Mouse (Mus musculus): Measurements from ENCODE around the gene Clcn5. TPM values are rescaled to one million over a fixed set of nuclear protein-coding genes. Genes with fewer than 3 reads are reported as not detected.

Gene Clcn5
- polyA plus RNA-seq, 1 experiment from 2014 or later: 14.5 TPM

- ATAC-seq: no peak
- Histone ChIP-seq H3K9me3 (ENCODE audit: control insufficient read depth, low read length) (no peaks in the 10 kb centered on the region), H3K4me3 (ENCODE audit: low read length) (no peak overlapping the region), H3K4me1 (ENCODE audit: control insufficient read depth, insufficient read depth, low read length) (no peaks in the 10 kb centered on the region), H3K27ac (ENCODE audit: low read length) (no peak overlapping the region), H3K36me3 (ENCODE audit: control insufficient read depth, insufficient read depth, low read length) (no peaks in the 10 kb centered on the region), H3K4me2 (ENCODE audit: low read depth, low read length) (no peak overlapping the region), H3K9ac (ENCODE audit: low read depth, low read length) (no peak overlapping the region), H3K27me3 (replicated peaks; ENCODE audit: control insufficient read depth, insufficient read depth, low read length) (no peaks in the 10 kb centered on the region)
- 69% methylated on average over 3 of the region's 3 CpGs for WGBS
These were observed 63.1 kb downstream of the Clcn5 start for GRCm38 (mm10) chrX:7256022-7256421.

- WGBS: 57% methylated on average over 5 of the region's 5 CpGs
These were observed 115.1 kb downstream of the Clcn5 start for GRCm38 (mm10) chrX:7204099-7204498.

GRCm38 (mm10) chrX:7203535-7203934 is 115.6 kb downstream of the Clcn5 start:
- no peak overlapping the region for H3K4me2 ChIP-seq (ENCODE audit: low read depth, low read length)
- H3K27me3 ChIP-seq (replicated peaks; ENCODE audit: control insufficient read depth, insufficient read depth, low read length): no peaks in the 10 kb centered on the region
- H3K36me3 ChIP-seq (ENCODE audit: control insufficient read depth, insufficient read depth, low read length): no peaks in the 10 kb centered on the region
- H3K4me3 ChIP-seq (ENCODE audit: low read length): no peak overlapping the region
- H3K9me3 ChIP-seq (ENCODE audit: control insufficient read depth, low read length): no peaks in the 10 kb centered on the region
- no peaks in the 10 kb centered on the region for H3K4me1 ChIP-seq (ENCODE audit: control insufficient read depth, insufficient read depth, low read length)
- H3K27ac ChIP-seq (ENCODE audit: low read length): no peak overlapping the region
- 85% methylated on average over 3 of the region's 3 CpGs for whole genome bisulfite sequencing
- no peak overlapping the region for H3K9ac ChIP-seq (ENCODE audit: low read depth, low read length)
- ATAC-seq: no peak

More at GRCm38 (mm10) chrX:7204099-7204498, 115.1 kb downstream of the Clcn5 start:
- no peaks in the 10 kb centered on the region for H3K27me3 ChIP-seq (replicated peaks; ENCODE audit: control insufficient read depth, insufficient read depth, low read length)
- no peak overlapping the region for H3K27ac ChIP-seq (ENCODE audit: low read length)
- no peak overlapping the region for H3K4me2 ChIP-seq (ENCODE audit: low read depth, low read length)
- H3K4me3 ChIP-seq (ENCODE audit: low read length): no peak overlapping the region
- no peak overlapping the region for H3K9ac ChIP-seq (ENCODE audit: low read depth, low read length)
- no peaks in the 10 kb centered on the region for H3K4me1 ChIP-seq (ENCODE audit: control insufficient read depth, insufficient read depth, low read length)
- no peaks in the 10 kb centered on the region for H3K9me3 ChIP-seq (ENCODE audit: control insufficient read depth, low read length)
- H3K36me3 ChIP-seq (ENCODE audit: control insufficient read depth, insufficient read depth, low read length): no peaks in the 10 kb centered on the region
- ATAC-seq: no peak

GRCm38 (mm10) chrX:7197833-7198232 is 121.3 kb downstream of the Clcn5 start:
- ATAC-seq: peak; percentile 31; the same call in 1 of the 2 replicates
- 39% methylated on average over 1 of the region's 1 CpGs for WGBS
- Histone ChIP-seq H3K4me1 (ENCODE audit: control insufficient read depth, insufficient read depth, low read length) (no peaks in the 10 kb centered on the region), H3K27ac (ENCODE audit: low read length) (no peak overlapping the region), H3K36me3 (ENCODE audit: control insufficient read depth, insufficient read depth, low read length) (no peaks in the 10 kb centered on the region), H3K9me3 (ENCODE audit: control insufficient read depth, low read length) (no peaks in the 10 kb centered on the region), H3K27me3 (replicated peaks; ENCODE audit: control insufficient read depth, insufficient read depth, low read length) (no peaks in the 10 kb centered on the region), H3K4me3 (ENCODE audit: low read length) (no peak overlapping the region), H3K4me2 (ENCODE audit: low read depth, low read length) (no peak overlapping the region), H3K9ac (ENCODE audit: low read depth, low read length) (no peak overlapping the region)

- Histone ChIP-seq H3K9me3 (ENCODE audit: control insufficient read depth, low read length) (no peaks in the 10 kb centered on the region), H3K36me3 (ENCODE audit: control insufficient read depth, insufficient read depth, low read length) (no peaks in the 10 kb centered on the region), H3K27ac (ENCODE audit: low read length) (no peak overlapping the region), H3K27me3 (replicated peaks; ENCODE audit: control insufficient read depth, insufficient read depth, low read length) (no peaks in the 10 kb centered on the region), H3K4me3 (ENCODE audit: low read length) (no peak overlapping the region), H3K9ac (ENCODE audit: low read depth, low read length) (no peak overlapping the region), H3K4me1 (ENCODE audit: control insufficient read depth, insufficient read depth, low read length) (no peaks in the 10 kb centered on the region), H3K4me2 (ENCODE audit: low read depth, low read length) (no peak overlapping the region)
- WGBS: 84% methylated on average over 4 of the region's 4 CpGs
- no peak for ATAC-seq
These were observed 128.3 kb downstream of the Clcn5 start for GRCm38 (mm10) chrX:7190816-7191215.

GRCm38 (mm10) chrX:7188311-7188807 is 130.8 kb downstream of the Clcn5 start:
- H3K4me1 ChIP-seq (ENCODE audit: control insufficient read depth, insufficient read depth, low read length): no peaks in the 10 kb centered on the region
- 13% methylated on average over 17 of the region's 17 CpGs for WGBS
- peak overlapping the region; percentile 60 for H3K9ac ChIP-seq (ENCODE audit: low read depth, low read length)
- H3K9me3 ChIP-seq (ENCODE audit: control insufficient read depth, low read length): no peaks in the 10 kb centered on the region
- H3K36me3 ChIP-seq (ENCODE audit: control insufficient read depth, insufficient read depth, low read length): no peaks in the 10 kb centered on the region
- peak overlapping the region; percentile 42 for H3K4me2 ChIP-seq (ENCODE audit: low read depth, low read length)
- ATAC-seq: peak; percentile 80
- no peaks in the 10 kb centered on the region for H3K27me3 ChIP-seq (replicated peaks; ENCODE audit: control insufficient read depth, insufficient read depth, low read length)
- peak overlapping the region; percentile 50 for H3K4me3 ChIP-seq (ENCODE audit: low read length)
- peak overlapping the region; percentile 87 for H3K27ac ChIP-seq (ENCODE audit: low read length)

- WGBS: 32% methylated on average over 10 of the region's 10 CpGs
- peak overlapping the region; percentile 50 for H3K4me3 ChIP-seq (ENCODE audit: low read length)
- peak overlapping the region; percentile 87 for H3K27ac ChIP-seq (ENCODE audit: low read length)
- peak overlapping the region; percentile 42 for H3K4me2 ChIP-seq (ENCODE audit: low read depth, low read length)
- no peaks in the 10 kb centered on the region for H3K4me1 ChIP-seq (ENCODE audit: control insufficient read depth, insufficient read depth, low read length)
- H3K9me3 ChIP-seq (ENCODE audit: control insufficient read depth, low read length): no peaks in the 10 kb centered on the region
- ATAC-seq: peak; percentile 91
- H3K36me3 ChIP-seq (ENCODE audit: control insufficient read depth, insufficient read depth, low read length): no peaks in the 10 kb centered on the region
- no peaks in the 10 kb centered on the region for H3K27me3 ChIP-seq (replicated peaks; ENCODE audit: control insufficient read depth, insufficient read depth, low read length)
- H3K9ac ChIP-seq (ENCODE audit: low read depth, low read length): peak overlapping the region; percentile 60
These were observed 131.5 kb downstream of the Clcn5 start for GRCm38 (mm10) chrX:7187455-7188310.

- no peak for ATAC-seq
- WGBS: 89% methylated on average over 5 of the region's 5 CpGs
- Histone ChIP-seq H3K36me3 (ENCODE audit: control insufficient read depth, insufficient read depth, low read length) (no peaks in the 10 kb centered on the region), H3K27me3 (replicated peaks; ENCODE audit: control insufficient read depth, insufficient read depth, low read length) (no peaks in the 10 kb centered on the region), H3K4me2 (ENCODE audit: low read depth, low read length) (no peak overlapping the region), H3K27ac (ENCODE audit: low read length) (no peak overlapping the region), H3K9me3 (ENCODE audit: control insufficient read depth, low read length) (no peaks in the 10 kb centered on the region), H3K4me3 (ENCODE audit: low read length) (no peak overlapping the region), H3K4me1 (ENCODE audit: control insufficient read depth, insufficient read depth, low read length) (no peaks in the 10 kb centered on the region), H3K9ac (ENCODE audit: low read depth, low read length) (no peak overlapping the region)
These were observed 149.0 kb downstream of the Clcn5 start for GRCm38 (mm10) chrX:7170156-7170555.

- H3K4me1 ChIP-seq (ENCODE audit: control insufficient read depth, insufficient read depth, low read length): no peaks in the 10 kb centered on the region
- H3K4me3 ChIP-seq (ENCODE audit: low read length): no peak overlapping the region
- 64% methylated on average over 5 of the region's 5 CpGs for WGBS
- no peaks in the 10 kb centered on the region for H3K27me3 ChIP-seq (replicated peaks; ENCODE audit: control insufficient read depth, insufficient read depth, low read length)
- no peak overlapping the region for H3K4me2 ChIP-seq (ENCODE audit: low read depth, low read length)
- H3K9me3 ChIP-seq (ENCODE audit: control insufficient read depth, low read length): no peaks in the 10 kb centered on the region
- no peak overlapping the region; the same call in 1 of the 2 replicates for H3K27ac ChIP-seq (ENCODE audit: low read length)
- H3K36me3 ChIP-seq (ENCODE audit: control insufficient read depth, insufficient read depth, low read length): no peaks in the 10 kb centered on the region
- no peak overlapping the region for H3K9ac ChIP-seq (ENCODE audit: low read depth, low read length)
- ATAC-seq: no peak
These were observed 150.4 kb downstream of the Clcn5 start for GRCm38 (mm10) chrX:7168799-7169198.

All from intestine, embryonic 16.5 days (tissue).